Mouse (Mus musculus) forebrain, embryonic 10.5 days (tissue): ENCODE measurements around the gene Pspn. TPM values are rescaled to one million over a fixed set of nuclear protein-coding genes. Genes with fewer than 3 reads are reported as not detected.

ENCODE experiments used
- DNase-seq: peaks from one replicate; pipeline ENCODE4 v3.0.0-alpha.2; 2017; ENCODE audit warnings: low spot score; ENCODE audit errors: extremely low spot score
- H3K27ac ChIP-seq: fragments of 300-500 bp; sonication (generic); 2 replicates; pipeline ENCODE4 v1.5.1; 2016; ENCODE audit warnings: mild to moderate bottlenecking
- H3K27me3 ChIP-seq: fragments of 300-500 bp; sonication (generic); 2 replicates; pipeline ENCODE4 v1.6.1; 2016; ENCODE audit warnings: mild to moderate bottlenecking; ENCODE audit not compliant: poor library complexity, severe bottlenecking
- H3K36me3 ChIP-seq: fragments of 300-500 bp; sonication (generic); replicated peaks from 2 replicates; pipeline ENCODE4 v1.6.1; 2016; ENCODE audit warnings: mild to moderate bottlenecking, moderate library complexity
- H3K4me1 ChIP-seq: fragments of 300-500 bp; sonication (generic); 2 replicates; pipeline ENCODE4 v1.6.1; 2016
- H3K4me3 ChIP-seq: fragments of 300-500 bp; sonication (generic); 2 replicates; pipeline ENCODE4 v1.5.1; 2016; ENCODE audit warnings: mild to moderate bottlenecking, moderate library complexity
- H3K9me3 ChIP-seq: fragments of 300-500 bp; sonication (generic); 2 replicates; pipeline ENCODE4 v1.6.1; 2016; ENCODE audit warnings: mild to moderate bottlenecking, moderate library complexity
- WGBS: fragments of 180-500 bp; shearing (Covaris S2); methylation state at CpG from one replicate; pipeline ENCODE4 v1.1.7; 2016; 5-methylcytosine and 5-hydroxymethylcytosine counted together
- polyA plus RNA-seq: library from polyadenylated mRNA; unstranded; fragments of >200 nt; fragmentation: Nextera tagmentation; extraction: Ambion mirVana; gene quantifications from 2 replicates; pipeline ENCODE4 v1.2.1, GENCODE M21; 2016

Pspn gene
- polyA plus RNA-seq = 0.35 and 0.50 TPM in 2 replicates

GRCm38 (mm10) chr17:56999968-57000609 is at the start of gene Pspn:
Pspn (minus strand) TSS chr17:57000018.
- H3K36me3 ChIP-seq = peaks cover 80% of the 10 kb centered on the region
- no peak within 1 kb of the TSS for H3K27ac ChIP-seq
- H3K27me3 ChIP-seq = no peaks in the 10 kb centered on the region
- H3K9me3 ChIP-seq = no peaks in the 10 kb centered on the region
- no peak within 1 kb of the TSS for H3K4me3 ChIP-seq
- 89% methylated on average over 9 of the region's 9 CpGs for WGBS
- no peak for DNase-seq
- peaks cover 19% of the 10 kb centered on the region for H3K4me1 ChIP-seq

GRCm38 (mm10) chr17:57048816-57049215 is 49.0 kb upstream of the Pspn start:
- WGBS = 95% methylated on average over 3 of the region's 3 CpGs
- Histone ChIP-seq H3K27ac (no peak overlapping the region), H3K27me3 (no peaks in the 10 kb centered on the region), H3K36me3 (peaks cover 82% of the 10 kb centered on the region), H3K4me3 (no peak overlapping the region), H3K4me1 (no peaks in the 10 kb centered on the region), H3K9me3 (no peaks in the 10 kb centered on the region; the same call in 1 of the 2 replicates)
- DNase-seq = no peak

GRCm38 (mm10) chr17:57047406-57047805 is 47.6 kb upstream of the Pspn start:
- Histone ChIP-seq H3K27ac (no peak overlapping the region), H3K4me1 (no peaks in the 10 kb centered on the region), H3K27me3 (no peaks in the 10 kb centered on the region), H3K4me3 (no peak overlapping the region), H3K36me3 (peaks cover 68% of the 10 kb centered on the region), H3K9me3 (no peaks in the 10 kb centered on the region; the same call in 1 of the 2 replicates)
- WGBS = 37% methylated on average over 5 of the region's 5 CpGs
- DNase-seq = no peak

- H3K4me1 ChIP-seq = no peaks in the 10 kb centered on the region
- peaks cover 25% of the 10 kb centered on the region for H3K27me3 ChIP-seq
- H3K9me3 ChIP-seq = no peaks in the 10 kb centered on the region
- H3K27ac ChIP-seq = no peak within 1 kb of the TSS
- DNase-seq = no peak
- peaks cover 18% of the 10 kb centered on the region for H3K36me3 ChIP-seq
- 73% methylated on average over 8 of the region's 8 CpGs for WGBS
- H3K4me3 ChIP-seq = no peak within 1 kb of the TSS
Measured at GRCm38 (mm10) chr17:57041554-57041953, 41.7 kb upstream of the Pspn start, which contains the start of gene Slc25a41. Slc25a41 (minus strand) TSS chr17:57041654.

GRCm38 (mm10) chr17:57038978-57039377 is 39.2 kb upstream of the Pspn start:
- Histone ChIP-seq H3K4me1 (no peaks in the 10 kb centered on the region), H3K27ac (no peak overlapping the region), H3K27me3 (peaks cover 25% of the 10 kb centered on the region), H3K36me3 (no peaks in the 10 kb centered on the region), H3K4me3 (no peak overlapping the region), H3K9me3 (no peaks in the 10 kb centered on the region)
- no peak for DNase-seq
- 38% methylated on average over 8 of the region's 8 CpGs for WGBS

- Histone ChIP-seq H3K9me3 (no peaks in the 10 kb centered on the region), H3K4me1 (peaks cover 22% of the 10 kb centered on the region), H3K27me3 (peaks cover 13% of the 10 kb centered on the region), H3K4me3 (peak overlapping the region; percentile 87), H3K27ac (peak overlapping the region; percentile 99), H3K36me3 (peaks cover 16% of the 10 kb centered on the region)
- DNase-seq = no peak
- WGBS = 86% methylated on average over 4 of the region's 4 CpGs
Measured at GRCm38 (mm10) chr17:57032854-57033253, 33.0 kb upstream of the Pspn start.

GRCm38 (mm10) chr17:57031661-57032420 is 32.0 kb upstream of the Pspn start:
- H3K36me3 ChIP-seq = peaks cover 27% of the 10 kb centered on the region
- peak; percentile 100 for DNase-seq
- H3K9me3 ChIP-seq = no peaks in the 10 kb centered on the region
- H3K4me3 ChIP-seq = peak overlapping the region; percentile 87
- peaks cover 22% of the 10 kb centered on the region for H3K4me1 ChIP-seq
- H3K27ac ChIP-seq = peak overlapping the region; percentile 99
- WGBS = under 1% methylated on average over 38 of the region's 38 CpGs
- peaks cover 3% of the 10 kb centered on the region; the same call in 1 of the 2 replicates for H3K27me3 ChIP-seq

- DNase-seq = peak; percentile 50
- no peaks in the 10 kb centered on the region for H3K27me3 ChIP-seq
- peaks cover 34% of the 10 kb centered on the region for H3K36me3 ChIP-seq
- H3K4me1 ChIP-seq = peaks cover 22% of the 10 kb centered on the region
- H3K9me3 ChIP-seq = no peaks in the 10 kb centered on the region
- under 1% methylated on average over 89 of the region's 99 CpGs for WGBS
- peak within 1 kb of the TSS; percentile 87 for H3K4me3 ChIP-seq
- H3K27ac ChIP-seq = peak within 1 kb of the TSS; percentile 99
Measured at GRCm38 (mm10) chr17:57030931-57031660, 31.3 kb upstream of the Pspn start, which contains the start of gene Khsrp. Khsrp (minus strand) TSS chr17:57031522.

GRCm38 (mm10) chr17:57029691-57030090 is 29.9 kb upstream of the Pspn start:
- no peaks in the 10 kb centered on the region for H3K9me3 ChIP-seq
- WGBS = 66% methylated on average over 8 of the region's 8 CpGs
- peaks cover 48% of the 10 kb centered on the region for H3K36me3 ChIP-seq
- no peak for DNase-seq
- no peaks in the 10 kb centered on the region for H3K27me3 ChIP-seq
- peaks cover 22% of the 10 kb centered on the region for H3K4me1 ChIP-seq
- H3K27ac ChIP-seq = peak overlapping the region; percentile 99; the same call in 1 of the 2 replicates
- peak overlapping the region; percentile 87 for H3K4me3 ChIP-seq

GRCm38 (mm10) chr17:57027471-57027870 is 27.7 kb upstream of the Pspn start:
- no peaks in the 10 kb centered on the region for H3K9me3 ChIP-seq
- H3K36me3 ChIP-seq = peaks cover 70% of the 10 kb centered on the region
- H3K27ac ChIP-seq = no peak overlapping the region
- peaks cover 21% of the 10 kb centered on the region for H3K4me1 ChIP-seq
- no peak for DNase-seq
- WGBS = 92% methylated on average over 4 of the region's 4 CpGs
- H3K27me3 ChIP-seq = no peaks in the 10 kb centered on the region
- no peak overlapping the region for H3K4me3 ChIP-seq

- H3K27ac ChIP-seq = no peak overlapping the region
- no peaks in the 10 kb centered on the region for H3K27me3 ChIP-seq
- H3K4me3 ChIP-seq = no peak overlapping the region
- H3K4me1 ChIP-seq = no peaks in the 10 kb centered on the region
- no peak for DNase-seq
- WGBS = 93% methylated on average over 5 of the region's 5 CpGs
- H3K36me3 ChIP-seq = peaks cover 70% of the 10 kb centered on the region
- no peaks in the 10 kb centered on the region for H3K9me3 ChIP-seq
Measured at GRCm38 (mm10) chr17:57020960-57021359, 21.1 kb upstream of the Pspn start.

- no peak for DNase-seq
- WGBS = 85% methylated on average over 2 of the region's 2 CpGs
- Histone ChIP-seq H3K4me3 (no peak overlapping the region), H3K36me3 (peaks cover 58% of the 10 kb centered on the region), H3K9me3 (no peaks in the 10 kb centered on the region), H3K4me1 (no peaks in the 10 kb centered on the region), H3K27me3 (no peaks in the 10 kb centered on the region), H3K27ac (no peak overlapping the region)
Measured at GRCm38 (mm10) chr17:57019693-57020092, 19.9 kb upstream of the Pspn start.
